Mouse (Mus musculus) Patski (cell line): Measurements from ENCODE around the gene Abcc4. TPM values are rescaled to one million over a fixed set of nuclear protein-coding genes. Genes with fewer than 3 reads are reported as not detected.
"Not testable (repeated sequence)": the region's sequence is repeated elsewhere in the genome, so short reads cannot be mapped to it uniquely, and the experiment has no call there.

ENCODE experiments used
- ATAC-seq: fragments of 100-300 bp; one replicate; pipeline ENCODE4 v1.8.0; 2021
- CTCF ChIA-PET: fragments of 350-600 bp; sonication (Branson Sonifier 250); formaldehyde crosslinking; loops from one replicate; lab custom pipeline; 2022; ENCODE audit warnings: inconsistent platforms; lab: Charles Lee
- POLR2A ChIA-PET: fragments of 350-600 bp; sonication (Branson Sonifier 250); formaldehyde crosslinking; loops from one replicate; lab custom pipeline; 2022; ENCODE audit warnings: antibody characterized with exemption, inconsistent platforms; lab: Charles Lee
- DNase-seq: peaks from one replicate; pipeline ENCODE4 v3.0.0-alpha.2; 2011; ENCODE audit warnings: low read depth, low spot score
- H3K27me3 ChIP-seq: fragments of 371-371 bp; one replicate; pipeline ENCODE4 v1.5.1; 2021
- CTCF ChIP-seq: fragments of 100-300 bp; IDR thresholded peaks from one replicate; pipeline ENCODE4 v1.5.1; 2021
- in situ Hi-C: fragments of 300-500 bp; cut with MboI; formaldehyde crosslinking; loops from 3 replicates; pipeline ENCODE4 v1.11.1; 2018; ENCODE audit warnings: low pct_unique_long_range_greater_than_20kb, mixed read lengths
- polyA plus RNA-seq: library from polyadenylated mRNA; unstranded; gene quantifications from one replicate; pipeline ENCODE4 v1.2.3, GENCODE M21; 2021

Gene Abcc4
- polyA plus RNA-seq, 1 experiment from 2014 or later, result 52.8 TPM

DNA sequence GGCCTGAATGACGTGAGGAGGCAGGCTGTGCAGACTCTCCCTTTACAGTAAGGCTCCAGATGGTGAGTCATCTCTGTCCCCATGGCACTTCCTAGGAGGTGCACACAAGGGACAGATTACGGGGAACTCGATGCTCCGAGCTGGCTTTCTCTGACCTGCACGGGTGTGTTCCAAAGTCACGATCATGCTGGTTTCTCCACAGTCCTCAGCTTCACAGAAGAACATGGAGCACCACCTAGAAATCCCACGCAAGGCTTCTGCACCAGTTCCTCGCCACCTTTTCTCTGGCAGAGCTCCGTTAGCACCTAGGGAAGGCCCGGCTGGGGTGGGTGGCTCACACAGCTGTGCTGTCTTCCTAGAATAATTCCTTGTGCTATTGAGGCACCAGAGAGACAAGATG lies 43.9 kb downstream of the Abcc4 start:
- ATAC-seq (no peak), DNase-seq (no peak)
- in situ Hi-C loops, result no loop called here
- TF ChIP-seq CTCF, result no peak
- H3K27me3 ChIP-seq, result no peaks in the 10 kb centered on the region
- CTCF ChIA-PET, result no interaction called here
- POLR2A ChIA-PET, result no interaction called here

DNA sequence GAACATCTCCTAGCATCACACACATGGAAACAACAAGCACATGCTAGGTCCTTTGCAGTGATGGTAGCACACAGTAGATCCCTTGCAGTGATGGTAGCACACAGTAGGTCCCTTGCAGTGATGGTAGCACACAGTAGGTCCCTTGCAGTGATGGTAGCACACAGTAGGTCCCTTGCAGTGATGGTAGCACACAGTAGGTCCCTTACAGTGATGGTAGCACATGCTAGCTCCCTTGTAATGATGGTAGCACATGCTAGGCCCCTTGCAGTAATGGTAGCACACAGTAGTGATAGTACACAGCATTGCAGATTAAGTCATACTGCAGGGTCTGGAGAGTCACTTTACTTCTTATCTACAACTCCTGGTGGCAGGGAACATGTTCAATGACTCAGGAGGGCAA lies 46.8 kb downstream of the Abcc4 start:
- TF ChIP-seq CTCF, result no peak

GRCm38 (mm10) chr14:118658328-118658692 lies 47.7 kb downstream of the Abcc4 start:
- DNase-seq, result peak; percentile 93
- in situ Hi-C loops, result no loop called here
- ATAC-seq, result peak; percentile 90
- POLR2A ChIA-PET, result no interaction called here
- no peak for TF ChIP-seq CTCF
- CTCF ChIA-PET, result interaction anchor here (0.9 kb wide), 1 partner anchor 60 kb away, joined by 3 read pairs; no protein-coding TSS in a partner anchor
- H3K27me3 ChIP-seq, result no peaks in the 10 kb centered on the region

More for the DNA sequence above, 46.8 kb downstream of the Abcc4 start:
- no peaks in the 10 kb centered on the region for H3K27me3 ChIP-seq
- in situ Hi-C loops, result no loop called here
- DNase-seq, result no peak
- ChIA-PET POLR2A (no interaction called here), CTCF (interaction anchor here (0.9 kb wide), 1 partner anchor 60 kb away, joined by 3 read pairs; no protein-coding TSS in a partner anchor)
- no peak for ATAC-seq

- TF ChIP-seq CTCF, result no peak
- H3K27me3 ChIP-seq, result no peaks in the 10 kb centered on the region
- ChIA-PET CTCF (interaction anchor here (1.2 to 1.5 kb wide), 3 partner anchors 9 to 22 kb away, joined by 3 to 4 read pairs (median 4); no protein-coding TSS in a partner anchor), POLR2A (no interaction called here)
- no peak for DNase-seq
- in situ Hi-C loops, result no loop called here
- ATAC-seq, result peak; percentile 24
These were observed 48.2 kb downstream of the Abcc4 start for GRCm38 (mm10) chr14:118657673-118658327.

- ATAC-seq, result no peak
- ChIA-PET CTCF (interaction anchor here (1.2 to 1.5 kb wide), 3 partner anchors 10 to 21 kb away, joined by 3 to 4 read pairs (median 4); no protein-coding TSS in a partner anchor), POLR2A (no interaction called here)
- no peak for TF ChIP-seq CTCF
- in situ Hi-C loops, result no loop called here
- no peaks in the 10 kb centered on the region for H3K27me3 ChIP-seq
- no peak for DNase-seq
These were observed 48.8 kb downstream of the Abcc4 start for GRCm38 (mm10) chr14:118657206-118657605.

GRCm38 (mm10) chr14:118656036-118656435 lies 50.0 kb downstream of the Abcc4 start:
- TF ChIP-seq CTCF, result no peak
- no peaks in the 10 kb centered on the region for H3K27me3 ChIP-seq
- in situ Hi-C loops, result no loop called here
- ChIA-PET CTCF (interaction anchor here (1.0 to 1.5 kb wide), 3 partner anchors 20 to 58 kb away, joined by 3 to 4 read pairs (median 4); no protein-coding TSS in a partner anchor), POLR2A (no interaction called here)
- DNase-seq, result no peak
- no peak for ATAC-seq

DNA sequence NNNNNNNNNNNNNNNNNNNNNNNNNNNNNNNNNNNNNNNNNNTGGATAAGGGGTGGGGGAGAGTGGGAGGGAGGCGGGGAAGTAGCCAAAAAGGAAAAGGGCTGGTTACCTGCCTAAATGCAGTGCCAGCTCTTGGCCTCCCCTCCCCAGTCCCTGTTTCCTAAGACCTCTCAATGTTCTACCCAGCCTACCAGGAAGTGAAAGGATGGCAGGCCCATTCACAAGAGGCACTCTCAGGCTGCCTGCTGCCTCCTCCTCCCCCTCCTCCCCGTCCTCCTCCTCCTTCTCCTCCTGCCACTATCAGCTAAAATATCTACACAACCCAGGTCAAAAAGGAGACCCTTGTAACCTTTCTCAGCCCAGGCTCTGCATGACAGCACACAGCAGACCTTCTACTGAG lies 51.1 kb downstream of the Abcc4 start:
- no peaks in the 10 kb centered on the region for H3K27me3 ChIP-seq
- DNase-seq, result no peak
- no peak for ATAC-seq
- no peak for TF ChIP-seq CTCF
- in situ Hi-C loops, result no loop called here
- POLR2A ChIA-PET, result no interaction called here
- CTCF ChIA-PET, result no interaction called here

DNA sequence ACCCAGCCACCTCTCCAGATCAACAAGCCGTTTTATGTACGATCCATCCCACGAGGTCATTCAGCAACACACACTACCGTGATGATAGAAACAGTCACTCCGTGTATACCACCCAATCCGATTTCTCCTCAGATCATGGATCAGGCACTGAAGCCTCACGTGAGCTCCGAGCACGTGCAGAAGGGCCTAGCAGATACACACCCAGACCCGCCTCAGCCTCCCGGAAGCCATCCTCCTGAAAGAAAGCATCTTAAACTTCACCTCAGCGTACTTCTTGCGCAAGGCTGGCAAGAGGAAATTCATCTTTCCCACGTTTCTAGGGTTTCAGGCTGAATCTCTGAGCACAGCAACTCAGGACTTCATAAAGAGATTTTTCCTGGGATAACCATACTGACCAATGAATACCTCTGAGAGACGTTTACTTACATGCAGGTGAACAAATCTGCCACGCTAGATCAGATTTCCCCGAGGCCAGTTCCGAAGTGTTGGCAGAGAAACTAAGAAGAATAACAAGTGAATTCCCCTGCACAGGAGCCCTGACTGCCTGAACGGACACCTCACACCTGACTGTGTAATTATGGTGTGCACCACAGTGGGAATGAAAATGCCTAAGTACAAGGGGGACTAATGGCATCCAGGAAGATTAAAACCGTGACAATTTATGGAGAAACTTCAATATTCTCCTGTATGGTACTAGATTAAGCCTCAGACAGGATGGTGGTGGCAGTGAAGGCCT lies 54.1 kb downstream of the Abcc4 start:
- ATAC-seq (peak; percentile 12), DNase-seq (no peak)
- ChIA-PET CTCF (no interaction called here), POLR2A (no interaction called here)
- H3K27me3 ChIP-seq, result no peaks in the 10 kb centered on the region
- in situ Hi-C loops, result no loop called here
- TF ChIP-seq CTCF, result no peak

- H3K27me3 ChIP-seq, result no peaks in the 10 kb centered on the region
- in situ Hi-C loops, result no loop called here
- ChIA-PET CTCF (no interaction called here), POLR2A (no interaction called here)
- ATAC-seq, result no peak
- DNase-seq, result no peak
- TF ChIP-seq CTCF, result no peak
These were observed 56.1 kb downstream of the Abcc4 start for GRCm38 (mm10) chr14:118649895-118650256.

DNA sequence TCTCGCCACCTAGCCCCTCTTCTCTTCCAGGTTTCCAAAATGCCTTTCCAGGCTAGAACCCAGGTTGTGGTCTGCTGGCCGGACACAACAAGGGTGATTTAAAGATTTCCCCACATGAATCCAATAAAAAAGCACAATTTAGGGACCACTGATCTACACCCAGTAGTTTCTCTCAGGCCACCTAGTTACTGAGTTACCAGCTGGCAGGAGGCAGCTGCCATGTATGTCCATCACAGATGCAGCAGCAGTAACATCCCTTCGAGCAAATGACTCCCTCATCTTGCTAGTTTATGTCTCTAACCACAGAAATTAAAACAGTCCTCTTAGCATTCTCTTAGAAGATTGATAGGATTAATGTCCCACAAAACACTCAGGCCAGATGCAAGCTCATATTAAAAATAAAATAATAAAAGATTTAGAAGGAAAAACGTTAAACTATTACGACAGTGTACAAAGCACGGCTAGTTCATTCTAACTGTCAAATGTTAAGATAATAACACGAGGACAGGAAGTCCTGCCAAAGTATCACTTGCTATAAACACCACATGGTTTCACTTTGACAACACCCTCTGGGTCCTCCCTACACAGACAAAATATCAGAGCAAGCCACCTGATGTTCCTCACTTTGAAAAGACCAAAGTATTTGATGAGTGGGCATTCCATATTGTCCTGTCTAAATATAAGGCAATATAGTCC lies 56.7 kb downstream of the Abcc4 start:
- no peak for TF ChIP-seq CTCF
- H3K27me3 ChIP-seq, result no peaks in the 10 kb centered on the region
- CTCF ChIA-PET, result no interaction called here
- no peak for DNase-seq
- no peak for ATAC-seq
- in situ Hi-C loops, result no loop called here
- POLR2A ChIA-PET, result no interaction called here

DNA sequence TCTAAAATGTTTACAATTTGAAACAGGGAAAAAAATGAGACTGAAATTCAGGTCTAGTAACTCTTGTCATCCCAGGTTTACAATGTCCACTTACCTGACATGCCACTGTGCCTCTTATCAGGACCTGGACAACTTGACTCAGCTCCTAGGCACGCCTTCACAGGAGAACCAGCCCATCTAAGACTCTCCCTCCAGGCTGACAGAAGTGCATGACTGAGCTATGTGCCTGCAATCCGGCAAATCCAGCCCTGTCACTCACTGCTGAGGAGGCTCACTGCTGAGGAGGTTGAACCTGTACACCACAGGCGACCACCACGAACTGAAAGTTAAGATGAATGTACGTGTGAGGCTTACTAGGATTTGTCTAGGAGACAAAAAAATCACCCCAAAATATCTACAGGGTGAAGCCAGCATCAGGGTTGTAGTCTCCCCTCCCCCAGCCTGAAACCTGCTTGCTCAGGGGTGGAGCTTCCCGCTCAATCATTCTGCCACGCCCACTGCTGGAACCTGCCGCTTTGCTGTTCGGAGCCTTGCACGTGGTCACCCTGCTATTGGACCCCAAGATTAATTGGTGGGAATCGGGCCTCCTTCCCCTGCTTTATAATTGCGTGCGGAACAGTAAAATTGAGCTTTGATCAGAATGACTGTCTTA lies 63.0 kb downstream of the Abcc4 start:
- DNase-seq, POLR2A ChIA-PET, H3K27me3 ChIP-seq, CTCF ChIA-PET, ATAC-seq, in situ Hi-C loops: not testable (repeated sequence)
